Mouse (Mus musculus): Measurements from ENCODE around the gene Hoxd10. TPM values are rescaled to one million over a fixed set of nuclear protein-coding genes. Genes with fewer than 3 reads are reported as not detected.

Hoxd10 gene
- polyA plus RNA-seq, 2 experiments, result 0.07 TPM; not detected in 1

DNA sequence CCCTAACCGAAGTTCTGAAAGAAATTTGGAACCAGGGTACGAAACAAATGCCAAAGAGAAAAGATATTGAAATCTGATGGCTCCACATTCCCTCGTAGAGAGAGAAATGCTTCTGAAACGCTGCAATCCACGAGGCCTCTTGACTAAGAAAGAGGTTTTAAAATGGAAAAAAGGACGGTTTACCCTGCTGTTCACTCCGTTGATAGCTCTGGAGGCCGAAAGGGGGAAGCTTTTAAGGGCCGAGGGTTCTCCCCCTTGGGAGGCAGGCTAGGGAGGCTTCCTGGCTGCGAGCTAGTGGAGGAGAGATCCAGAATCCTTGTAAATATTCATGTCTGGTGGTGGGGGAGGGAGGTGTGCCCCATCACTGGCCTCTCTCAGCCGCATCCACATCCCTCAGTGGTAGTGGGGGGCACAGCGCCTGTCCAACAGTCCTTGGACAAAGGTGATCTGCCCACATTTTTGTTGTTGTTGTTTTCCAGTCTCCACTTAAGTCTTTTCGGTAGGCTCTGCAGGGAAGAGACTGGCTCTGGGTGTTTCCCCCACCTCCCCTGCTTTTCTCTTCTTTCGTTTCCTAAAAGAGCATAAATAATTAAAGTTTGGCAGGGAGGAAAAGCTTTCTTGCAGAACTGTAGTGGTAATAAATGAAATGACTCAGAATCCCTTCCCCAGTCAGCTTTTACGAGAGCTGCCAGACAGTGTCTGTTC, 12.7 kb upstream of the Hoxd10 start, which contains the start of gene Hoxd11:
Gene Hoxd11 (plus strand): TSS at position 667 of the 705 bp plus-strand sequence.
- no peaks in the 10 kb centered on the region for H3K36me3 ChIP-seq (replicated peaks; ENCODE audit: control insufficient read depth, insufficient read depth, low read depth)
- TF ChIP-seq EP300 (IDR thresholded peaks at IDR 0.05; ENCODE audit: low read depth), result no peak
- no peak for TF ChIP-seq CTCF (IDR thresholded peaks at IDR 0.05; ENCODE audit: low read depth)
- ATAC-seq (ENCODE audit: insufficient read depth), result no peak
- no peak within 1 kb of the TSS for H3K27ac ChIP-seq
- H3K4me2 ChIP-seq (ENCODE audit: low read depth), result no peak within 1 kb of the TSS
- no peak within 1 kb of the TSS for H3K4me3 ChIP-seq (ENCODE audit: insufficient read depth in 1 of 2, low read depth in 2 of 2, low read length in 2 of 2)
- no peak within 1 kb of the TSS for H3K9ac ChIP-seq (replicated peaks)
- peaks cover 100% of the 10 kb centered on the region for H3K27me3 ChIP-seq (ENCODE audit: control insufficient read depth, insufficient read depth, low read length)
- H3K4me1 ChIP-seq (replicated peaks; ENCODE audit: control insufficient read depth in 2 of 2, insufficient read depth in 2 of 2, low read length in 1 of 2), result no peaks in the 10 kb centered on the region
- no peak for DNase-seq (ENCODE audit: low read depth in 3 of 3, low spot score in 3 of 3)
- 2% methylated on average over 15 of the region's 15 CpGs for WGBS (ENCODE audit: insufficient replicate concordance)
- no peaks in the 10 kb centered on the region for H3K9me3 ChIP-seq (ENCODE audit: control insufficient read depth, low read length)

- no peak overlapping the region for H3K9ac ChIP-seq (replicated peaks)
- H3K36me3 ChIP-seq (replicated peaks; ENCODE audit: control insufficient read depth, insufficient read depth, low read depth), result no peaks in the 10 kb centered on the region
- no peaks in the 10 kb centered on the region for H3K9me3 ChIP-seq (ENCODE audit: control insufficient read depth, low read length)
- DNase-seq (ENCODE audit: low read depth in 3 of 3, low spot score in 3 of 3), result no peak
- H3K4me2 ChIP-seq (ENCODE audit: low read depth), result no peak overlapping the region
- WGBS (ENCODE audit: insufficient replicate concordance), result 1% methylated on average over 26 of the region's 26 CpGs
- no peak for ATAC-seq (ENCODE audit: insufficient read depth)
- no peak overlapping the region for H3K4me3 ChIP-seq (ENCODE audit: insufficient read depth in 1 of 2, low read depth in 2 of 2, low read length in 2 of 2)
- H3K27ac ChIP-seq, result no peak overlapping the region
- TF ChIP-seq CTCF (IDR thresholded peaks at IDR 0.05; ENCODE audit: low read depth), result no peak
- H3K4me1 ChIP-seq (replicated peaks; ENCODE audit: control insufficient read depth in 2 of 2, insufficient read depth in 2 of 2, low read length in 1 of 2), result no peaks in the 10 kb centered on the region
- H3K27me3 ChIP-seq (ENCODE audit: control insufficient read depth, insufficient read depth, low read length), result peaks cover 100% of the 10 kb centered on the region
These were observed 12.1 kb upstream of the Hoxd10 start for GRCm38 (mm10) chr2:74679596-74679971.

DNA sequence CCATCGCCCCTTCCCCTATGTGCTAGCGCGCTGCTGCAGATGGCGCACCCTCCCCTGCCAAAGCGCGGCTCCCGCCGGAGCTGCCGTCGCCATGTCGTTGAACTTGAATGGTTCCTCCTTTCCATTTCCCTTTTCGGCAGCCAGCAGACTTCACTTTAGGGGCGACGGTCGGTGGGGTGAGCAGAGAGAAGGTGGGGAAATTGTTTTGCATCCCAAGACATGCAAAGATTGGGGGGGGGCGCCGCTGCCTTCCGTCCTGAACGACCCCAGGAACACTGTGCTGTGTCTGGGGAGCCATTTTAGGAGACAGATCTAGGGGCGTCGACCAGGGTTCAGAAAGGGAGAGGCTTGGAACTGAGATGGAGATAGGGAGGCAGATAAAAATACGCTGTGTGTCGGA, 11.7 kb upstream of the Hoxd10 start:
- H3K4me3 ChIP-seq (ENCODE audit: insufficient read depth in 1 of 2, low read depth in 2 of 2, low read length in 2 of 2), result no peak overlapping the region
- no peaks in the 10 kb centered on the region for H3K36me3 ChIP-seq (replicated peaks; ENCODE audit: control insufficient read depth, insufficient read depth, low read depth)
- ATAC-seq (ENCODE audit: insufficient read depth), result no peak
- DNase-seq (ENCODE audit: low read depth in 3 of 3, low spot score in 3 of 3), result no peak
- no peak overlapping the region for H3K9ac ChIP-seq (replicated peaks)
- 1% methylated on average over 23 of the region's 23 CpGs for WGBS (ENCODE audit: insufficient replicate concordance)
- TF ChIP-seq EP300 (IDR thresholded peaks at IDR 0.05; ENCODE audit: low read depth) (no peak), CTCF (IDR thresholded peaks at IDR 0.05; ENCODE audit: low read depth) (no peak)
- peaks cover 100% of the 10 kb centered on the region for H3K27me3 ChIP-seq (ENCODE audit: control insufficient read depth, insufficient read depth, low read length)
- no peaks in the 10 kb centered on the region for H3K4me1 ChIP-seq (replicated peaks; ENCODE audit: control insufficient read depth in 2 of 2, insufficient read depth in 2 of 2, low read length in 1 of 2)
- no peak overlapping the region for H3K4me2 ChIP-seq (ENCODE audit: low read depth)
- no peaks in the 10 kb centered on the region for H3K9me3 ChIP-seq (ENCODE audit: control insufficient read depth, low read length)
- no peak overlapping the region for H3K27ac ChIP-seq

GRCm38 (mm10) chr2:74680561-74681398, 10.9 kb upstream of the Hoxd10 start:
- H3K4me2 ChIP-seq (ENCODE audit: low read depth), result no peak overlapping the region
- no peak overlapping the region for H3K9ac ChIP-seq (replicated peaks)
- no peak for ATAC-seq (ENCODE audit: insufficient read depth)
- TF ChIP-seq CTCF (IDR thresholded peaks at IDR 0.05; ENCODE audit: low read depth) (no peak), EP300 (IDR thresholded peaks at IDR 0.05; ENCODE audit: low read depth) (no peak)
- H3K4me1 ChIP-seq (replicated peaks; ENCODE audit: control insufficient read depth in 2 of 2, insufficient read depth in 2 of 2, low read length in 1 of 2), result no peaks in the 10 kb centered on the region
- no peaks in the 10 kb centered on the region for H3K9me3 ChIP-seq (ENCODE audit: control insufficient read depth, low read length)
- H3K4me3 ChIP-seq (ENCODE audit: insufficient read depth in 1 of 2, low read depth in 2 of 2, low read length in 2 of 2), result no peak overlapping the region
- no peaks in the 10 kb centered on the region for H3K36me3 ChIP-seq (replicated peaks; ENCODE audit: control insufficient read depth, insufficient read depth, low read depth)
- H3K27ac ChIP-seq, result no peak overlapping the region
- peaks cover 100% of the 10 kb centered on the region for H3K27me3 ChIP-seq (ENCODE audit: control insufficient read depth, insufficient read depth, low read length)
- DNase-seq (ENCODE audit: low read depth in 3 of 3, low spot score in 3 of 3), result no peak
- WGBS (ENCODE audit: insufficient replicate concordance), result 3% methylated on average over 21 of the region's 21 CpGs

Data from liver, embryonic 14.5 days (tissue).